Mouse (Mus musculus): ENCODE measurements around the gene Pgls. TPM values are rescaled to one million over a fixed set of nuclear protein-coding genes. Genes with fewer than 3 reads are reported as not detected.

Pgls gene
- polyA plus RNA-seq, 1 experiment from 2014 or later, result 268 TPM

DNA sequence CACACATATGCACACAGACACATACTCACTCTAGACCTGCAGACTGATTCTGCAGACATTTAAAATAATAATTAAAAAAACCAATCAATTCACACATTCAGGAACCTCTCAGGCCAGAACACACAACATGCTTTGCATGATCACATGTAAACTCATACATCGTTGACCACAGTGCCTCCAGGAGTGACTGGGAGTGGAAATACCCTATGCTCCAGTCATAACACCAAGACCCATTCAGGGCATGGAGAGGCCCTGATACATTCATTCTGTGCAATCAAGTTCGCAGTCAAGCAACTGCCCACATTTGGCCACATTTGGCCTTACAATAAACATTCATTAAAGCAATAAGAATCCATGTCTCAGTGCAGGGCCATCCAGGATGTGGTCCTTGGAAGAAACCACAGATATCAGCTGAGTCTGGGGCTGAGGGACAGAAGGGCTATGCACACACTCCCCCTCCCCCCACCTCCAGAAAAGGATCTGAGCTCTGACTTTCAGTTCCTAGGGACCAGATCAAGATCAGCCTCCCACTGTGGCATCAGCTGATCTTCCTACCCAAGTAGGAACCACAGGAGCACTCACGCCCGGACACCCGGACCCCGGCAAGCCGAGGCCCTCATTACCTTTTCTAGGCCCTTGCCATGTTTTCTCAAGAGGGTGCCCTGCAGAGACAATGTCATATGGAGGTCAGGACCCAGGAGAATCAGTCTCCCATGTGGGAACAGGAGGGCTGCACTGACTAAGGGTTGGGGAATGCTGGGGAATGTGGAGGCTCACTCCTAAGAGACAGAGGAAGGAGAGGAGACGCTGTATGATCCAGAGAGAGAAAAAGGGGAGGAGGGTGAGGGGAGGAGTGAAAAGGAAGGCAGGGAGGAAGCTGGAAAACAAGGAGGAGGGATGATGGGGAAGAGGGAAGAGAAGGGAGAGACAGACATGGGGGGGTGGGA is 45.4 kb downstream of the Pgls start:
- H3K9me3 ChIP-seq, result peaks cover 15% of the 10 kb centered on the region
- H3K4me1 ChIP-seq (replicated peaks), result peaks cover 19% of the 10 kb centered on the region
- H3K4me3 ChIP-seq, result no peak overlapping the region
- peaks cover 65% of the 10 kb centered on the region for H3K27me3 ChIP-seq (ENCODE audit: insufficient read depth, poor library complexity, severe bottlenecking)
- peaks cover 5% of the 10 kb centered on the region; the same call in 1 of the 2 replicates for H3K36me3 ChIP-seq
- 62% methylated on average over 8 of the region's 8 CpGs for WGBS
- DNase-seq (ENCODE audit: low spot score), result no peak
- H3K27ac ChIP-seq, result no peak overlapping the region

DNA sequence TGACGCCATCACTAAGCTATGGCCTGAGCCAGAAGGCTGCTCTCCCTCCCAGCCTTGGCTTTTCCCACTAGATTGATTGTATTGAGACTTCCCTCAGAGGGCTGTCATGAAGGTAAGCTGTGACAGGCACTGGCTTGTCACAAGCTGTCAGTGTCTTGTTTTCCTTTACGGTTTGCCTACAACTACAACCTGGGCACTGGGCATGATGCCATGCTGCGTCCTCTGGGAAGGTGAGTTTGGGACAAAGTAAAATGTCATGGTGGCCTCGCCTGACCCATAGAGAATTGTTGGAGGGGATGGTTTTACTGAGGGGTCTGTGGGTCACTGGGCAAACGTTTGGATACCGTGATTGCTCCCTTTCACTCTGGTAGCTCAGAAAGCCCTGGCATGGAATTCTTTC is 46.3 kb downstream of the Pgls start:
- H3K36me3 ChIP-seq, result no peaks in the 10 kb centered on the region
- no peak overlapping the region for H3K27ac ChIP-seq
- peaks cover 6% of the 10 kb centered on the region for H3K9me3 ChIP-seq
- H3K4me3 ChIP-seq, result no peak overlapping the region
- DNase-seq (ENCODE audit: low spot score), result no peak
- peaks cover 61% of the 10 kb centered on the region for H3K27me3 ChIP-seq (ENCODE audit: insufficient read depth, poor library complexity, severe bottlenecking)
- WGBS, result 79% methylated on average over 6 of the region's 6 CpGs
- H3K4me1 ChIP-seq (replicated peaks), result peaks cover 15% of the 10 kb centered on the region

DNA sequence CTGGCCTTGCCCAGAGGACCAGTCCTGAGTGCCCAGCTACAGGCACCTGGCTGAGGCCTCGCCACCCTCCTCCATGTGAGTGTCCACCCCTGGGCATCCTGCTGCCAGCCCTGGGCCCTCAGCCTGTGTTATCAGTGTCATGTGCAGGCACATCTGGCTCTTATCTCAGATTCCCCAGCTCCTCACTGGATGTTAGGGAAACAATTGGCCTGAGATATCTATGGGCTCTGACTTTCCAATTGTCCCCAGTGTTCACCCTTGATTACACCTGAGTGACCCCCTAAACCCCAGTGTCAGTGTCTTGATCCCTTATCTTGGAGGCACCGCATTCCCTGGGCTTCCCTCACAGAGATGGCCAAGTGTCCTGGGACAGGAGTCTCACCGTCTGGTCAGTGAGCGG is 47.3 kb downstream of the Pgls start:
- peaks cover 55% of the 10 kb centered on the region for H3K27me3 ChIP-seq (ENCODE audit: insufficient read depth, poor library complexity, severe bottlenecking)
- WGBS, result 87% methylated on average over 4 of the region's 4 CpGs
- DNase-seq (ENCODE audit: low spot score), result no peak
- H3K4me1 ChIP-seq (replicated peaks), result peaks cover 5% of the 10 kb centered on the region
- H3K36me3 ChIP-seq, result no peaks in the 10 kb centered on the region
- no peaks in the 10 kb centered on the region for H3K9me3 ChIP-seq
- no peak overlapping the region for H3K27ac ChIP-seq
- no peak overlapping the region for H3K4me3 ChIP-seq

DNA sequence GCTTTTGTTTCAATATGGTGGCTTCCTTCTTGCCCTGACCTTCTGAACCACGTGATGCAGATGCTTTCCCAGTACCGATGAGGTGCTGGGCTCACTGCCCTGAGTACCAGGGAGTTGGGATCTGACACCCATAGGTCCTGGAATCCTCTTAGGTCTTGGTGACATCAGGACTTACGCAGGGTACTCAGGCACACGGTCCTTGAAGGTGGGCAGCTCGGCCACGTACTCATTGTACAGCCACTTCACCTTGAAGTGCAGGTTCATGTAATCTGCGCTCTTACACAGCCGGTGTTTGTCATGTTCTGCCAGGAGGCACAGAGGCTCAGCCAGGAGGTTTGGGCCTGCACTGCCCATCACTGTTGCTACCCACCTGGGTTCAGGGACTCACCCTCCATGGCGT is 53.5 kb downstream of the Pgls start:
- Histone ChIP-seq H3K4me1 (replicated peaks) (no peaks in the 10 kb centered on the region), H3K27me3 (ENCODE audit: insufficient read depth, poor library complexity, severe bottlenecking) (peaks cover 14% of the 10 kb centered on the region; the same call in 1 of the 2 replicates), H3K36me3 (peaks cover 4% of the 10 kb centered on the region; the same call in 1 of the 2 replicates), H3K9me3 (no peaks in the 10 kb centered on the region), H3K27ac (no peak overlapping the region), H3K4me3 (no peak overlapping the region)
- DNase-seq (ENCODE audit: low spot score), result no peak
- 84% methylated on average over 9 of the region's 9 CpGs for WGBS

Other genes starting within 250 kb of the Pgls start
- 74.4 and 84.6 TPM in 2 replicates for gene Use1, start 225.3 kb upstream of the Pgls start, polyA plus RNA-seq (2016; fragmentation: Nextera tagmentation; extraction: Ambion mirVana)
- gene Ocel1, start 220.9 kb upstream of the Pgls start, polyA plus RNA-seq (2016; fragmentation: Nextera tagmentation; extraction: Ambion mirVana), result 7.5 and 8.1 TPM in 2 replicates
- gene Nr2f6, start 210.2 kb upstream of the Pgls start, polyA plus RNA-seq (2016; fragmentation: Nextera tagmentation; extraction: Ambion mirVana), result 125 and 139 TPM in 2 replicates
- 5.8 and 7.2 TPM in 2 replicates for gene Ushbp1, start 196.4 kb upstream of the Pgls start, polyA plus RNA-seq (2016; fragmentation: Nextera tagmentation; extraction: Ambion mirVana)
- 112 and 121 TPM in 2 replicates for gene Babam1, start 195.3 kb upstream of the Pgls start, polyA plus RNA-seq (2016; fragmentation: Nextera tagmentation; extraction: Ambion mirVana)
- gene Ankle1, start 186.2 kb upstream of the Pgls start, polyA plus RNA-seq (2016; fragmentation: Nextera tagmentation; extraction: Ambion mirVana), result 35.2 and 56.1 TPM in 2 replicates
- 76.3 and 88.4 TPM in 2 replicates for gene Abhd8, start 128.5 kb upstream of the Pgls start, polyA plus RNA-seq (2016; fragmentation: Nextera tagmentation; extraction: Ambion mirVana)
- 221 and 249 TPM in 2 replicates for gene Mrpl34, start 127.2 kb upstream of the Pgls start, polyA plus RNA-seq (2016; fragmentation: Nextera tagmentation; extraction: Ambion mirVana)
- 147 and 169 TPM in 2 replicates for gene Dda1, start 123.0 kb upstream of the Pgls start, polyA plus RNA-seq (2016; fragmentation: Nextera tagmentation; extraction: Ambion mirVana)
- gene Ano8, start 106.2 kb upstream of the Pgls start, polyA plus RNA-seq (2016; fragmentation: Nextera tagmentation; extraction: Ambion mirVana), result 3.3 and 6.8 TPM in 2 replicates
- 18.2 and 22.5 TPM in 2 replicates for gene Gtpbp3, start 104.1 kb upstream of the Pgls start, polyA plus RNA-seq (2016; fragmentation: Nextera tagmentation; extraction: Ambion mirVana)
- gene Plvap, start 80.4 kb upstream of the Pgls start, polyA plus RNA-seq (2016; fragmentation: Nextera tagmentation; extraction: Ambion mirVana), result 50.2 and 52.7 TPM in 2 replicates
- 0.51 and 0.60 TPM in 2 replicates for gene Ccdc194, start 66.5 kb upstream of the Pgls start, polyA plus RNA-seq (2016; fragmentation: Nextera tagmentation; extraction: Ambion mirVana)
- gene Bst2, start 54.7 kb upstream of the Pgls start, polyA plus RNA-seq (2016; fragmentation: Nextera tagmentation; extraction: Ambion mirVana), result 8.9 and 9.6 TPM in 2 replicates
- gene Mvb12a, start 49.3 kb upstream of the Pgls start, polyA plus RNA-seq (2016; fragmentation: Nextera tagmentation; extraction: Ambion mirVana), result 68.7 and 71.6 TPM in 2 replicates
- gene Tmem221, start 33.3 kb upstream of the Pgls start, polyA plus RNA-seq (2016; fragmentation: Nextera tagmentation; extraction: Ambion mirVana), result 0.18 and 0.26 TPM in 2 replicates
- not detected in 2 replicates for gene Nxnl1, start 25.6 kb upstream of the Pgls start, polyA plus RNA-seq (2016; fragmentation: Nextera tagmentation; extraction: Ambion mirVana)
- gene Slc27a1, start 23.3 kb upstream of the Pgls start, polyA plus RNA-seq (2016; fragmentation: Nextera tagmentation; extraction: Ambion mirVana), result 24.1 and 28.9 TPM in 2 replicates
- gene Fam129c, start 5.5 kb downstream of the Pgls start, polyA plus RNA-seq (2016; fragmentation: Nextera tagmentation; extraction: Ambion mirVana), result 5.0 and 5.3 TPM in 2 replicates
- gene Colgalt1, start 18.8 kb downstream of the Pgls start, polyA plus RNA-seq (2016; fragmentation: Nextera tagmentation; extraction: Ambion mirVana), result 55.3 and 58.5 TPM in 2 replicates
- 4.4 and 8.4 TPM in 2 replicates for gene Unc13a, start 79.6 kb downstream of the Pgls start, polyA plus RNA-seq (2016; fragmentation: Nextera tagmentation; extraction: Ambion mirVana)
- gene Jak3, start 84.1 kb downstream of the Pgls start, polyA plus RNA-seq (2016; fragmentation: Nextera tagmentation; extraction: Ambion mirVana), result 3.2 and 3.6 TPM in 2 replicates
- gene Insl3, start 97.0 kb downstream of the Pgls start, polyA plus RNA-seq (2016; fragmentation: Nextera tagmentation; extraction: Ambion mirVana), result 0.37 and 0.58 TPM in 2 replicates
- 0.64 and 1.0 TPM in 2 replicates for gene B3gnt3, start 109.6 kb downstream of the Pgls start, polyA plus RNA-seq (2016; fragmentation: Nextera tagmentation; extraction: Ambion mirVana)
- 16.7 and 26.9 TPM in 2 replicates for gene Fcho1, start 133.5 kb downstream of the Pgls start, polyA plus RNA-seq (2016; fragmentation: Nextera tagmentation; extraction: Ambion mirVana)